Mouse (Mus musculus) cerebellum, adult (tissue): Measurements from ENCODE around the gene Atp2b4.

Experiments used
- ATAC-seq: cut with Nextera tagmentation; 2 replicates; pipeline ENCODE4 v1.9.2; 2017; ENCODE audit warnings: mild to moderate bottlenecking, moderate library complexity, mixed read lengths; ENCODE audit not compliant: insufficient number of reproducible peaks, low FRiP score, low TSS enrichment

The Atp2b4 gene

GRCm38 (mm10) chr1:133661203-133661933 lies 139.5 kb downstream of the Atp2b4 start, which contains the start of gene Gm38394:
Gene Gm38394 (minus strand): TSS chr1:133661318.
- peak; percentile 98 for ATAC-seq

GRCm38 (mm10) chr1:133660466-133661202 lies 140.2 kb downstream of the Atp2b4 start, which contains the start of gene Zbed6:
Gene Zbed6 (minus strand): TSS chr1:133660885.
- ATAC-seq = peak; percentile 57; the same call in 1 of the 2 replicates

GRCm38 (mm10) chr1:133658878-133659277 lies 142.0 kb downstream of the Atp2b4 start:
- ATAC-seq = no peak

GRCm38 (mm10) chr1:133656811-133657210 lies 144.0 kb downstream of the Atp2b4 start:
- ATAC-seq = no peak

GRCm38 (mm10) chr1:133653033-133653432 lies 147.8 kb downstream of the Atp2b4 start:
- ATAC-seq = no peak

GRCm38 (mm10) chr1:133650288-133651055 lies 150.4 kb downstream of the Atp2b4 start:
- no peak for ATAC-seq
